Mouse (Mus musculus) midbrain, embryonic 13.5 days (tissue): ENCODE data around the gene Phf21a. TPM values are rescaled to one million over a fixed set of nuclear protein-coding genes. Genes with fewer than 3 reads are reported as not detected.

ENCODE experiments used
- ATAC-seq: fragments of 200-750 bp; cut with Nextera tagmentation; 2 replicates; pipeline ENCODE4 v1.8.0; 2017; ENCODE audit warnings: mild to moderate bottlenecking, moderate TSS enrichment, moderate library complexity
- H3K27ac ChIP-seq: fragments of 300-500 bp; sonication (generic); 2 replicates; pipeline ENCODE4 v1.5.1; 2015; ENCODE audit warnings: inconsistent platforms, mild to moderate bottlenecking, moderate library complexity
- H3K27me3 ChIP-seq: fragments of 300-500 bp; sonication (generic); 2 replicates; pipeline ENCODE4 v1.6.1; 2015; ENCODE audit warnings: mild to moderate bottlenecking, inconsistent platforms
- H3K36me3 ChIP-seq: fragments of 300-500 bp; sonication (generic); 2 replicates; pipeline ENCODE4 v1.6.1; 2015; ENCODE audit warnings: mild to moderate bottlenecking, inconsistent platforms
- H3K4me1 ChIP-seq: fragments of 300-500 bp; sonication (generic); replicated peaks from 2 replicates; pipeline ENCODE4 v1.6.1; 2015; ENCODE audit warnings: inconsistent platforms
- H3K4me2 ChIP-seq: fragments of 300-500 bp; sonication (generic); replicated peaks from 2 replicates; pipeline ENCODE4 v1.6.1; 2015; ENCODE audit warnings: moderate library complexity, mild to moderate bottlenecking, inconsistent platforms
- H3K4me3 ChIP-seq: fragments of 300-500 bp; sonication (generic); replicated peaks from 2 replicates; pipeline ENCODE4 v1.5.1; 2015; ENCODE audit warnings: mild to moderate bottlenecking, inconsistent platforms
- H3K9ac ChIP-seq: fragments of 300-500 bp; sonication (generic); replicated peaks from 2 replicates; pipeline ENCODE4 v1.6.1; 2015; ENCODE audit warnings: mild to moderate bottlenecking, inconsistent platforms
- H3K9me3 ChIP-seq: fragments of 300-500 bp; sonication (generic); 2 replicates; pipeline ENCODE4 v1.6.1; 2016; ENCODE audit warnings: mild to moderate bottlenecking, inconsistent platforms
- WGBS: fragments of 180-500 bp; shearing (Covaris S2); methylation state at CpG from one replicate; pipeline ENCODE4 v1.1.7; 2015; 5-methylcytosine and 5-hydroxymethylcytosine counted together
- polyA plus RNA-seq: library from polyadenylated mRNA; unstranded; fragments of >200 nt; fragmentation: Nextera tagmentation; extraction: Ambion mirVana; gene quantifications from 2 replicates; pipeline ENCODE4 v1.2.1, GENCODE M21; 2015

The Phf21a gene
- polyA plus RNA-seq, 1 experiment from 2014 or later: 48.8 TPM

- Histone ChIP-seq H3K27ac (no peak overlapping the region), H3K4me2 (no peak overlapping the region), H3K27me3 (no peaks in the 10 kb centered on the region), H3K4me3 (no peak overlapping the region), H3K4me1 (peaks cover 9% of the 10 kb centered on the region; the same call in 1 of the 2 replicates), H3K36me3 (peaks cover 8% of the 10 kb centered on the region; the same call in 1 of the 2 replicates), H3K9me3 (no peaks in the 10 kb centered on the region), H3K9ac (no peak overlapping the region)
- ATAC-seq: no peak
- 96% methylated on average over 1 of the region's 1 CpGs for WGBS
Observed at GRCm38 (mm10) chr2:92210409-92210808, 117.5 kb downstream of the Phf21a start.

- no peak overlapping the region for H3K4me3 ChIP-seq
- H3K27ac ChIP-seq: no peak overlapping the region
- no peaks in the 10 kb centered on the region for H3K27me3 ChIP-seq
- no peaks in the 10 kb centered on the region for H3K4me1 ChIP-seq
- peaks cover 24% of the 10 kb centered on the region for H3K36me3 ChIP-seq
- H3K9me3 ChIP-seq: no peaks in the 10 kb centered on the region
- no peak for ATAC-seq
- H3K4me2 ChIP-seq: no peak overlapping the region
- WGBS: 89% methylated on average over 6 of the region's 6 CpGs
- H3K9ac ChIP-seq: no peak overlapping the region
Observed at GRCm38 (mm10) chr2:92221431-92221830, 128.5 kb downstream of the Phf21a start.

GRCm38 (mm10) chr2:92225592-92225991, 132.7 kb downstream of the Phf21a start:
- H3K27ac ChIP-seq: no peak overlapping the region
- no peaks in the 10 kb centered on the region for H3K9me3 ChIP-seq
- H3K36me3 ChIP-seq: peaks cover 22% of the 10 kb centered on the region
- no peaks in the 10 kb centered on the region for H3K4me1 ChIP-seq
- no peak overlapping the region for H3K4me2 ChIP-seq
- no peak overlapping the region for H3K9ac ChIP-seq
- no peak for ATAC-seq
- H3K27me3 ChIP-seq: no peaks in the 10 kb centered on the region
- WGBS: 86% methylated on average over 1 of the region's 1 CpGs
- H3K4me3 ChIP-seq: no peak overlapping the region

- 90% methylated on average over 9 of the region's 9 CpGs for WGBS
- H3K9me3 ChIP-seq: no peaks in the 10 kb centered on the region; the same call in 1 of the 2 replicates
- H3K9ac ChIP-seq: no peak overlapping the region
- no peaks in the 10 kb centered on the region for H3K27me3 ChIP-seq
- no peak overlapping the region for H3K4me3 ChIP-seq
- H3K36me3 ChIP-seq: peaks cover 39% of the 10 kb centered on the region
- H3K4me2 ChIP-seq: no peak overlapping the region
- no peak overlapping the region for H3K27ac ChIP-seq
- no peaks in the 10 kb centered on the region for H3K4me1 ChIP-seq
- ATAC-seq: no peak
Observed at GRCm38 (mm10) chr2:92229973-92230372, 137.1 kb downstream of the Phf21a start.

- H3K36me3 ChIP-seq: peaks cover 53% of the 10 kb centered on the region
Observed at GRCm38 (mm10) chr2:92231706-92232105, 138.8 kb downstream of the Phf21a start.

GRCm38 (mm10) chr2:92234768-92235332, 141.9 kb downstream of the Phf21a start:
- Histone ChIP-seq H3K27me3 (no peaks in the 10 kb centered on the region), H3K4me1 (no peaks in the 10 kb centered on the region), H3K4me2 (no peak overlapping the region), H3K4me3 (no peak overlapping the region), H3K9me3 (no peaks in the 10 kb centered on the region; the same call in 1 of the 2 replicates), H3K36me3 (peaks cover 65% of the 10 kb centered on the region), H3K27ac (no peak overlapping the region), H3K9ac (no peak overlapping the region)
- WGBS: 93% methylated on average over 5 of the region's 5 CpGs
- no peak for ATAC-seq

More at GRCm38 (mm10) chr2:92231706-92232105, 138.8 kb downstream of the Phf21a start:
- H3K9ac ChIP-seq: no peak overlapping the region
- no peak for ATAC-seq
- H3K27me3 ChIP-seq: no peaks in the 10 kb centered on the region
- no peak overlapping the region for H3K4me2 ChIP-seq
- no peak overlapping the region for H3K4me3 ChIP-seq
- H3K4me1 ChIP-seq: no peaks in the 10 kb centered on the region
- no peaks in the 10 kb centered on the region; the same call in 1 of the 2 replicates for H3K9me3 ChIP-seq
- no peak overlapping the region for H3K27ac ChIP-seq

GRCm38 (mm10) chr2:92240299-92240698, 147.4 kb downstream of the Phf21a start:
- ATAC-seq: no peak
- Histone ChIP-seq H3K4me1 (no peaks in the 10 kb centered on the region), H3K4me2 (no peak overlapping the region), H3K9me3 (no peaks in the 10 kb centered on the region), H3K4me3 (no peak overlapping the region), H3K27me3 (no peaks in the 10 kb centered on the region), H3K27ac (no peak overlapping the region), H3K9ac (no peak overlapping the region), H3K36me3 (peaks cover 38% of the 10 kb centered on the region)
- WGBS: 91% methylated on average over 2 of the region's 2 CpGs

GRCm38 (mm10) chr2:92240816-92241215, 147.9 kb downstream of the Phf21a start:
- H3K27me3 ChIP-seq: no peaks in the 10 kb centered on the region
- H3K9me3 ChIP-seq: no peaks in the 10 kb centered on the region
- no peak for ATAC-seq
- H3K4me2 ChIP-seq: no peak overlapping the region
- WGBS: 97% methylated on average over 2 of the region's 2 CpGs
- H3K36me3 ChIP-seq: peaks cover 33% of the 10 kb centered on the region
- no peaks in the 10 kb centered on the region for H3K4me1 ChIP-seq
- no peak overlapping the region for H3K9ac ChIP-seq
- no peak overlapping the region for H3K4me3 ChIP-seq
- H3K27ac ChIP-seq: no peak overlapping the region

GRCm38 (mm10) chr2:92241317-92241716, 148.4 kb downstream of the Phf21a start:
- H3K4me2 ChIP-seq: no peak overlapping the region
- WGBS: 87% methylated on average over 3 of the region's 3 CpGs
- no peak overlapping the region for H3K9ac ChIP-seq
- no peak overlapping the region for H3K4me3 ChIP-seq
- no peaks in the 10 kb centered on the region for H3K27me3 ChIP-seq
- H3K36me3 ChIP-seq: peaks cover 28% of the 10 kb centered on the region
- no peak overlapping the region for H3K27ac ChIP-seq
- H3K9me3 ChIP-seq: no peaks in the 10 kb centered on the region
- no peaks in the 10 kb centered on the region for H3K4me1 ChIP-seq
- no peak for ATAC-seq

GRCm38 (mm10) chr2:92246112-92246511, 153.2 kb downstream of the Phf21a start:
- Histone ChIP-seq H3K9ac (no peak overlapping the region), H3K4me3 (no peak overlapping the region), H3K9me3 (no peaks in the 10 kb centered on the region), H3K27ac (no peak overlapping the region), H3K4me2 (no peak overlapping the region), H3K4me1 (no peaks in the 10 kb centered on the region), H3K36me3 (peaks cover 14% of the 10 kb centered on the region), H3K27me3 (no peaks in the 10 kb centered on the region)
- whole genome bisulfite sequencing: 97% methylated on average over 1 of the region's 1 CpGs
- ATAC-seq: no peak

GRCm38 (mm10) chr2:92247711-92248110, 154.8 kb downstream of the Phf21a start:
- no peak for ATAC-seq
- Histone ChIP-seq H3K27ac (no peak overlapping the region), H3K36me3 (peaks cover 13% of the 10 kb centered on the region), H3K4me3 (no peak overlapping the region), H3K4me1 (no peaks in the 10 kb centered on the region), H3K27me3 (no peaks in the 10 kb centered on the region), H3K4me2 (no peak overlapping the region), H3K9ac (no peak overlapping the region), H3K9me3 (no peaks in the 10 kb centered on the region)
- 95% methylated on average over 2 of the region's 2 CpGs for WGBS

- H3K4me2 ChIP-seq: no peak overlapping the region
- 88% methylated on average over 2 of the region's 2 CpGs for WGBS
- H3K4me1 ChIP-seq: no peaks in the 10 kb centered on the region
- H3K9me3 ChIP-seq: no peaks in the 10 kb centered on the region
- H3K36me3 ChIP-seq: peaks cover 10% of the 10 kb centered on the region
- no peak overlapping the region for H3K9ac ChIP-seq
- H3K27ac ChIP-seq: no peak overlapping the region
- ATAC-seq: no peak
- H3K27me3 ChIP-seq: no peaks in the 10 kb centered on the region
- no peak overlapping the region for H3K4me3 ChIP-seq
Observed at GRCm38 (mm10) chr2:92250472-92250871, 157.6 kb downstream of the Phf21a start.

GRCm38 (mm10) chr2:92253777-92254176, 160.9 kb downstream of the Phf21a start:
- Histone ChIP-seq H3K27me3 (no peaks in the 10 kb centered on the region), H3K36me3 (peaks cover 9% of the 10 kb centered on the region), H3K9me3 (no peaks in the 10 kb centered on the region), H3K9ac (no peak overlapping the region), H3K4me3 (no peak overlapping the region), H3K27ac (no peak overlapping the region), H3K4me1 (peaks cover 7% of the 10 kb centered on the region), H3K4me2 (no peak overlapping the region)
- ATAC-seq: no peak
- 91% methylated on average over 5 of the region's 5 CpGs for WGBS
